Mouse (Mus musculus) right cerebral cortex, postnatal 14 days (tissue): ENCODE results near the gene Foxd1.

Experiments used
- DNase-seq: peaks from one replicate; pipeline ENCODE4 v3.0.0; 2022

Foxd1 gene

GRCm38 (mm10) chr13:98356176-98356972 lies 2.3 kb downstream of the Foxd1 start:
- no peak for DNase-seq

DNA sequence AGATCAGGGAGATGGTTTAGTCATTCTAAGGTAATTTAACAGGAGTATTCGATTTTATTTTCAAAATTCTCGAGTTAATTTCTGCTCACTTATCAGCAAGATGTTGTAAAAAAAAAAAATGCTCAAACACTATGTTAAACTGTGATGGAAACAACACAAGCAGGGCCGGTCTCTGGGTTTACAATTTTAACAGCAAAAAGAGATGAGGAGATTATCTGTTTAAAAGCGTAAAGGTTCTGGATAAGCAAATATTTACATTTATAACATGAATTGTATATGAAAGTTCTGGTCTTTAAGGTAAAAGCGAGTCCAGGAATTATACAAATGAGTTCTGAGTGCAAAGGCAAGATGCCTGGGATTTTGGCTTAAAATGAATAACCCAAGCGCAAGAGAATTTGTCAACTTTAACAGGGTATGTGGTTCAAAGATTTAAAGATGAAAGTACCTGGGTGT lies 3.0 kb downstream of the Foxd1 start:
- DNase-seq: no peak

DNA sequence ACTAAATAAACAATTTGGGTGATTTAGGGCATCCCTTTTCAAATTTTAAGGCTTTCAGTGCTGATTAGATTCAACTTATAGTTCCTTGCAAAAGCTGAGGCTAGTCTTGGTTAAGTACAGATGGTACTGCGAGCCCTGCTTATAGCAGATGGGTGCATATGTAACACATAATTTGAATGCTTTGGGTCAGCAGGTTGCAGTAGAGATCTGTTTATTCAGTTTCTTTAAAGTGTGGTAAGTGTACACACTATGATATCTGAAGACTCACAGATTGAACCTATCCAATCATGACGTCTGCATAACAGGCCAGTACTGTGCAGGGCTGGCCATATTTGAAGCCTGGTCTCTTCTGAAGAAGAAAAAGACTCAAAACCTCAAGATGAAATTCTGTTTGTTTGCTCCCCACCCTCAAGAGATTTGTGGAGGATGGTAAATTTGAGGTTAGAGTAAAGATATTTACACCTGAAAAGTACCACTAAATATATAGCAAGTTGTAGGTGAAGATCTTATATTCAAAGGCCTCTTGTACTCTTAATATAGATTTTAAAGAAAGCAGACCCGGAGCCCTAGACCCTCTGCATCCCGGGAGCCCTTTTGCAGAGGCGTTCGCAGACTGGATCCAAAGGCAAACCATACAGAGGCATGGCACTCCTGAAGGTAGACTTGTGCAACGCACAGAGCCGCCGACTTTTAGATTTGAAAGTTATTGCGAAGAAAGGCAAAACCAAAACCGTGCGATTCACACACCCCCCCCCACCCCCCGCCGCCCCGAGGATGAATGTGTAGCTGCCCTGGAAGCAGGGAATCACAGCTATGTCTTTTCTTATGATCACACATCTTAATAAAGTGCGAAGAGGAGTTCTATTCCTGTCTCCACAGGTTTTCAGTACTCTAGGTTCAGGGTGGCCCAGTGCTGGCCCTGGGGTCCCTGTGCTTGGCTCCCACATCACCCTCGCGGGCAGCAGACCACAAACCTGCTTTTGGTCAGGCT lies 3.7 kb downstream of the Foxd1 start:
- no peak for DNase-seq

DNA sequence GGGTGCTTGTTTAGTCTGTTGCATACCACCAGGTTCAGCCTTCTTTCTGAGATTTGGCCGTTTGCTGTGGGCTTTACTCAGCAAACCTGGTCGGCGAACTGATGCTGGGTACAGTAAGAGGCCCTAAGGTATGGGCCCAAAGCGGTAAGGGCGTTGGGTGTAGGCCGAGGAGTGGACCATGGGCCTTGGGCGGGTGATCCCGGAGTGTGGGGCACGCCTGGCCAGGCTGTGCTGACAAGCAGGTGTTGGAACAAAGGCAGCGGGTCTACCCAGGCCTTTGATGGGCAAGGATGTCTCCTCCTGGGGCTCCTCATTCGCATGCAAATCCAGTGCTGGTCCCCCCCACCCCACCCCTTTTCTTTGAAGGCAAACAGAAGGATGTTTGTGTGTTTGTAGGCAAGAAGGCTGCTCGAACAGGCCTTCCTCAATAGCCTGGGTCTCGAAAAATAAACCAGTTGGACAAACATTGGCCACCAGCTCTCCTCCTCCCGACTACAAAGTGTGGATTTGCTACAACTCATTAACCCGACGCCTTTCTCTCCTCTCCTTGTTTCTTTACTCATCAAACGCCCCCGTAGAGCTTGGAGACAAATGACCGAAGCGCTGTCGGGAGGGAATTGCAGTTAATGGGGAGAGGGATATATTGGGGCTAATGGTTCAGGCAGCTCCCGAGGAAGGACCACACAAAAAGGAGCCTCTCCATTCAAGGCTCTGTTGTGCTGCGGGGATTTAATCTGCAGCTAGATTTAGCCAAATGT lies 4.6 kb downstream of the Foxd1 start:
- no peak for DNase-seq

DNA sequence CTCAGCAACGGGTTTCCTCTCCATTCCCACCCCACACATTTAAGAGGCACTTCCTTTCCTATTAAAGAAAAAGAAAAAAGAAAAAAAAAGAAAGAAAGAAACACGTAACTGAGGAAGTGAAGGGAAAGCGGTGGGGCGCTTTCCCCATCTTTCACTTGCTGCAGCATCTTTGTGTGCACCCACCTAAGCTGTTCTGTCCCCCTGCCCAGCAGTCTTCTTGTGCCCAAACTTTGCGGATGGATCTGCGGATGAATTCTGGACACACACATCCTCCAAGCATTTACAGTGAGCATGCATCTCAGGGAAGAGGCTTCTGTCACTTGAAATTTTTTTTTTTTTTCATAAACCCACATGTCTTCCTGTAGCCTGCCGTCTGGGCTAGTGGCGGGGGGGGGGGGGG lies 5.3 kb downstream of the Foxd1 start:
- no peak for DNase-seq

GRCm38 (mm10) chr13:98360391-98360790 lies 6.3 kb downstream of the Foxd1 start:
- no peak for DNase-seq

DNA sequence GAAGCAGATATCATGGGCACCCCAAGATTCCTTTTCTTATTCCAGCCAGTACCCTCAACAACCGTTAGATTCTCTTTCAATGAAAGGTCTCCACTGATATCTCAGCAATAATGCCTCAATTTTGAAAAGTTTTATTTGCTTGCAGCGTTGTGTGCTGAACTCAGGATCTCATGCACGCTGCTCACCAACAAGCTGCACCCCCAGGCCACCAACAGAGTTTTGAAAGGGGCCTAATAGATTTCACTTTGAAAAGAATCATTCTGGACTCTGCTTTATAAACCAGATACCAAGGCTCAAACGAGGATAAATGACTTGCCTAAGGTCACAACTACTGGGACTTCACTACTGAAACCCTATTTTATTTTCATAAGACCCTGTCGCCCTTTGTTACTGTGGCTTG lies 7.1 kb downstream of the Foxd1 start:
- DNase-seq: no peak

- DNase-seq: no peak
These were observed 9.0 kb downstream of the Foxd1 start for GRCm38 (mm10) chr13:98363046-98363445.

- DNase-seq: no peak
These were observed 11.0 kb downstream of the Foxd1 start for GRCm38 (mm10) chr13:98365081-98365480.

- DNase-seq: no peak
These were observed 11.9 kb downstream of the Foxd1 start for GRCm38 (mm10) chr13:98365766-98366421.

DNA sequence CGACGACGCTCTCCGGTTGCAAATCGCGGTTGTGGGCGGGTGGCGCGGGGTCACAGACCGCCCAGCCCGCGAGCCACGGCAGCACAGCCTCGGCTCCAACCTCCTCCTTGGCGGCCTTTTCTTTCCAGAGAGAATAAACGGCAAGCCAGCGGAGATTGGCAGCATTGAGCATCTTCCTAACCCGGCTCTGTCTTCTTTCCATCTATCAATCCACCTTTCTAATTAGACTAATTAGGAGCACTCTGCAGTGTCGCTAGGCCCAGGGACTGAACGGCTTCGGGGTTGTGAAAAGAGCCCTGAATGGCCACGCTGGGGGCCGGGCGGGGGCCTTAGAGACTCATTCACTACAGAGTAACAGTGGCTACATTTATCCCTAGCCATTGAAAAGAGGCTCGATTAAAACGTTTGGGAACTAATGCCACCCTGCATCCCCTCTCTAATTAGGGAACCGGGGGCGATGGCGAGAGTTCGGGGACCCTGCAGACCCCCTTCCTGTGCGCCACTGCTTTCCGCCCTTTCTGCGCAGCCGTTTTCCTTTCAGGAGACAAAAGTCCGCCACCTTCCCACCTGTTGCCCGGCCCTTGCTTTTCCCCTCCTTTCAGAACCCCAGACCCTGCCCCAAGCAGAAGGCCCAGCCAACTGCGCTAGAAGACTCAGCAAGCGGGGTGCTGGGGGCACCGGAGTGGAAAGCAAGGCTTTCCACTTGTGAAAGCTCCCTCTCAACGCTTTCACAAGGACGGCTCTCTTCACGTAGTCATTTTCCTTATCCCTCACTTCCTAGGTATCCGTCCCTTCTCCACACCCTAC lies 12.6 kb downstream of the Foxd1 start:
- DNase-seq: no peak

DNA sequence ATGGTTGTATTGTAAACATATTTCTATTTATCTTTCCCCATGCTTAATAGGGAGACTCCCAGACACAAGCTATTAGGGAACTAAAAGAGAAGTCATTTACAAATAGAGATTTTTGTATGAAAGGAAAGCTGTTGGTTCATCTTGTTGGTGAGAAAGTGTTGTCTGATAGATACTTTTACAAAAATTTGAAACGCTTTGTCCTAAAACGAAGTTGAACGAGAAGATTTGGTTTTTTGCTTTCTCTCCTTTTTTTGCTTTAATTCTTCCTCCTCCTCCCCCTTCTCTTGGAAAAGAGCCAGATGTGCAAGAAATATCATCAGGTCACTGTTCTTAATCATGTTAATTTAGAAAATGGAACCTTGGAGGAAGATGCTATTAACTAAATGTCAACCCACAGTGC lies 13.6 kb downstream of the Foxd1 start:
- no peak for DNase-seq

GRCm38 (mm10) chr13:98369046-98369445 lies 15.0 kb downstream of the Foxd1 start:
- DNase-seq: no peak

GRCm38 (mm10) chr13:98374560-98374959 lies 20.5 kb downstream of the Foxd1 start:
- DNase-seq: no peak

DNA sequence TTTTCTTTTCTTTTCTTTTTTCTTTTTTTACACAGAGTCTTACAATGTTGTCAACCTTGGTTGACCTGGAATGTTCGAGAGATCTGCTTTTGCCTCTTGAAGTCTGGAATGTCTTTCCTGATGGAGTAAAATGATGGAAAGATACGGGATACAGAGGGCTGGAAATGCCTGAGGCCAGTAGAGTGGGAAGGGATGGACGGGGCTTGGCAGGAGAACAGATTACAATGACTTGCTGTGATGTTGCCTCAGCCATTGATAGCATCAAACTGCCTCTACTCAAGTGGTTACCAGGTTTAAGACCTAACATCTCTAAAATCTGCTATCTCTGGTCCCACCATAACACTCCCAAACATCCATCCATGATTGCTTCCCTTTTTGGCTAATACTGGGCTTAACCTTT lies 20.9 kb downstream of the Foxd1 start:
- no peak for DNase-seq

DNA sequence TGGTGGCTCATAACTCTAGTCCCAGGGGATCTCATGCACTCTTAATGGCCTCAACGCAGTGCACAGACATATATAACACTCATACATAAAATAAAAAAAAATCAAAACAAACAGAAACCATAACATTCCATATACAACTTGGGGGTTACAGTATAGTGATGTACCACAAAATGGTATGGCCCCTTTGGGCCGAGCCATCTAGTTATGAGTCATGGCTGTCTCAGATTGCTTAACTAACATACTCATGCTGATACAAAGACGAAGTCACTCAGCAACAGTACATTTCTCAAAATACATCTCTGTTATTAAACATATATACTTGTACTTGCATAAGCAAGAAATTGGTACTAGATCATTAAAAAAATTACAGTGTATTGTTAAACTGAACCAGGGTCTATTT lies 23.7 kb downstream of the Foxd1 start:
- DNase-seq: no peak

GRCm38 (mm10) chr13:98382751-98383150 lies 28.7 kb downstream of the Foxd1 start:
- no peak for DNase-seq

GRCm38 (mm10) chr13:98383911-98384498 lies 30.0 kb downstream of the Foxd1 start:
- no peak for DNase-seq

DNA sequence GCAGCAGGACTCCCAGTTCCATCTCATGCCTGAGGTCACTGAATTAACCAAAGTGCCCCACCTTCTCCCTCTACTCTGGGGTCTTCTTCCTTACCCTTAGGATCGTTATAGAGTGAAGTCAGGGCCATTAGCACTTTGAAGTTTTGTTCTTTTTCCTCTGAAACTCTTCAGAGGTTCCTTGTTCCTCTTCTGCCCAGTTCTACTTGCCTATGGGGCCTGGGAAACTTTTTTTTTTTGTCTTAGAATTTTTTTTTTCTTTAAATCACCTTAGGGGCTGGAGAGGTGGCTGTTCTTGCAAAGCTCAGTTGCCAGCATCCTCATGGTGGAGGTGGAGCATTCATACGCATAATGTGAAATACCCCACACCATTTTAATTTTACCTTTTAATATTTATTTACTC lies 31.8 kb downstream of the Foxd1 start:
- no peak for DNase-seq

DNA sequence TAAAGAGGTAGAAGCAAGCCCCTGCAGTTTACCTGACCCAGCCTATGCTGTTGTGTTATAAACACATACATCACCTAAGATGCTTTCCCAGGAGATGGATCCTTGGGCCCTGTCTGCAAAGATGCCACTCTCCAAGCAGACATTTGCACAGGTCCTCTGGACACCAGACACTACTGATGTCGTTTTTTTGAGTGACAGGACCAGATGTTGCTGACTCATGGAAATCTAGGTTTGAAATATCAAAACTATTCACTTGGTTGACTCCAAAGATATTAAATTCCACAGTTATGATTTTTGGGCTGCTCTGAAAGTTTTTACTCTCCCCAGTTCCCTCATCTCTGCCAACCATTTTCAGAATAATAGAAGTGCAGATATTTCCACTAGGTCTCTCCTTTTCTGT lies 35.0 kb downstream of the Foxd1 start:
- DNase-seq: no peak

- DNase-seq: no peak
These were observed 36.3 kb downstream of the Foxd1 start for GRCm38 (mm10) chr13:98390363-98390762.
